Mouse (Mus musculus) fibroblast of lung, adult 2 months (primary cell): ENCODE data around the gene Slc26a8.

ENCODE experiments used
- DNase-seq: peaks from one replicate; pipeline ENCODE4 v3.0.0-alpha.2; 2011; ENCODE audit warnings: low read depth

Slc26a8 gene

GRCm38 (mm10) chr17:28591476-28591875, 98.6 kb downstream of the Slc26a8 start:
- DNase-seq, result no peak

- no peak for DNase-seq
Observed at GRCm38 (mm10) chr17:28590596-28590995, 99.4 kb downstream of the Slc26a8 start.

- DNase-seq, result peak; percentile 8
Observed at GRCm38 (mm10) chr17:28588591-28588990, 101.4 kb downstream of the Slc26a8 start.
